Mouse (Mus musculus) megakaryocyte, embryonic 14.5 days (primary cell): ENCODE measurements at regions not wholly inside any gene's neighbourhood (a gene's known extent, or its start where the extent isn't known, plus 50 kb on each side); places are given as distances from the start of the nearest gene placed in this dataset.

Experiments used
- FLI1 ChIP-seq: IDR thresholded peaks from 2 replicates; pipeline ENCODE4 v1.6.1; 2012; ENCODE audit warnings: low read length, inconsistent platforms, mixed read lengths
- GATA1 ChIP-seq: IDR thresholded peaks from 3 replicates; pipeline ENCODE4 v1.6.1; 2012; ENCODE audit warnings: mixed read lengths, low read length, inconsistent platforms, borderline replicate concordance

DNA sequence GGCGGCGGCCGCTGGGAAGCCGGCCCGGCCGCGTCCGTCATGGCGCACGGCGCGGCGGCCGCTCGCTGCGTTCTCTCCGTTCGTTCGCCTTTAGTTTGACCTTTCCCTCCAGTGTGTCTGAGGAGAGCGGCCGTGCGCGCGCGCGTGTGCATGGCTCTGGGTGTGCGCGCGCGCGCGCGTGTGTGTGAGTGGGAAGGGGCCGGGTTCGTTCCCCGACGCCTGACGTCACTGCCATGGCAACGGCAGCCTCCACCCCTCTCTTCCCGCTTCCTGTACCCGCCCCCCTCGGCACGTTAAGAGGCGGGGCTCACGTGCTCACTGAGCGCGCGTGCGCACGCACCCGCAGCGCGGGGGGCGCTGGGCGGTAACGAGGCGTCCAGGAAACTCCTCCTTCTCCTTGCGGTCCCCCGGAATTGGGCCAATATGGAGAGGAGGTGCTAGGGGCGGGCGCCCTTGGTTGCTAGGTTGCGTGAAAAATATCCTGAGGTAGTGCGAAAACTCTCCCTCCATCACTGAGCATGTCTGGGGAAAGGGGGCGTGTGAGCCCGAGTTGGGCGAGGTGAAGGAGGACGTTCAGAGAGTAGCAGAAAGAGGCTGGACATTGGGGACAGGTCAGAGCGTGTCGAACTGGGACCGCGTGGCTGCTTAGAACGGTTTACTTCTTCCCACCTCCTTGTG lies 1862.5 kb upstream of the Lrrc6 start:
- peak; percentile 70 for TF ChIP-seq FLI1
- TF ChIP-seq GATA1: no peak
